Mouse (Mus musculus): ENCODE data around the gene Nfia. TPM values are rescaled to one million over a fixed set of nuclear protein-coding genes. Genes with fewer than 3 reads are reported as not detected.
A peak's percentile ranks its signal among the peaks of the same experiment; 100 is the strongest.

Nfia gene
- total RNA-seq, 1 experiment from 2014 or later = 9.4 TPM

DNA sequence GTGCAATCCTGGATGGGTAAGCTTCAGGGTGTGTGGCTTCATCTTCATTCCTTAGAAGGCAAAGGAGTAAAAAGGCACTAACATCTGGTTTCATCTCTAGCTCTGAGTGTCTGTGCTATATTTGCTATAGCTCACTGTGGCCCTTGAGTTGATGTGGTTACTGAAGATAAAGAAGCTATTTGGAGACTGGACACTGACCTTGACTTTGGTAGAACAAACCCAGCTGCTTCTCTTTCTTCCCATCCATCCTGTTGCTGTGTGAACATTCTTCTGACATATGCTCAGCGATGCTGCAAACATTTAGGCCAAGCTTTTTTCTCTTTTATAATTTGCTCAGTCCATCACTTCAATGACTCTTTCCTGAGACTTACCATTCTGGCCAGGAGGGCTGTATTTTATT, 114.7 kb downstream of the Nfia start:
- no peak for ATAC-seq (replicated peaks; ENCODE audit: low read depth, poor library complexity, severe bottlenecking)

DNA sequence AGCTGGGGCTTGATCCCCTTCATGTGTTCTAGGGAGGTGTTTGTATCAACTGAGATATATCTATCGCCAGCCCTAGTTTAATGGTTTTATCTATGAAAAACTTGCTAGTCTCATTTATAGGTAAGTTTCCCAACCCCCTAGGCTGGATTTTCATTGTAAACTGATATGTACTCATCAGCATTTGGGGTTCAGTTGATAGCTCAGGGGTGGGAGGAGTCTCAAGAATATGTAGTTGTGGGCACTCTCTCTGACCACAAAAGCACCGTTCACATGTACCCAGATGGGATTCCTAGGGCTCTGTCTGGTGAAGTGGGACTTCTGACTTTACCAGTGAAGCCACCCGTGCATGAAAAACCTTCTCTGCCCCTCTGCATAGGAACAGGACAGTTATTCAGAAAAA, 118.5 kb downstream of the Nfia start:
- peak; percentile 59 for ATAC-seq (replicated peaks; ENCODE audit: low read depth, poor library complexity, severe bottlenecking)

- ATAC-seq (replicated peaks; ENCODE audit: low read depth, poor library complexity, severe bottlenecking) = no peak
Observed at GRCm38 (mm10) chr4:97891611-97892010, 119.1 kb downstream of the Nfia start.

GRCm38 (mm10) chr4:97893915-97894884, 121.7 kb downstream of the Nfia start:
- peak; percentile 74 for ATAC-seq (replicated peaks; ENCODE audit: low read depth, poor library complexity, severe bottlenecking)

DNA sequence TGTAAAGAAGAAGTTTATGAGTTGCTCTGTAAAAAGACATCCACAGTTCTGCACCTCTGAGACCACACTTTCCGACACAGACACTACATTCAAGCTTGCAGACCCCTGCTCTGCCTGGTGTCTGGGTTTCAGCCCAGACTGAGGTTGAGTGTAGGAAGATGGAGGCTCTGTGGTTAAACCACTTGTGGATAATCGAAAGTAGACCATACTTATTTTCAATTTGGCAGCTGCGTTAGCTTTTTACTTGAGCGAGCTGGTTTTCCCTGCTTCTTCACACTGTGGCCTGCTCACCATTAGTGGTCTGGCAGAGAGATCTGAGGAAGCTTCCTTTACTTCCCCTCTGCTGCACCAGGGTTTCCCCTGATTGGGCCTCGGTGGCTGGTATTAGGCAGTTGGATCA, 123.4 kb downstream of the Nfia start:
- 0 out of 2 replicates have a peak, but pooled peaks have one; percentile 24 for ATAC-seq (replicated peaks; ENCODE audit: low read depth, poor library complexity, severe bottlenecking)

- ATAC-seq (replicated peaks; ENCODE audit: low read depth, poor library complexity, severe bottlenecking) = no peak
Observed at GRCm38 (mm10) chr4:97900256-97900944, 127.9 kb downstream of the Nfia start.

- ATAC-seq (replicated peaks; ENCODE audit: low read depth, poor library complexity, severe bottlenecking) = no peak
Observed at GRCm38 (mm10) chr4:97905826-97906225, 133.3 kb downstream of the Nfia start.

DNA sequence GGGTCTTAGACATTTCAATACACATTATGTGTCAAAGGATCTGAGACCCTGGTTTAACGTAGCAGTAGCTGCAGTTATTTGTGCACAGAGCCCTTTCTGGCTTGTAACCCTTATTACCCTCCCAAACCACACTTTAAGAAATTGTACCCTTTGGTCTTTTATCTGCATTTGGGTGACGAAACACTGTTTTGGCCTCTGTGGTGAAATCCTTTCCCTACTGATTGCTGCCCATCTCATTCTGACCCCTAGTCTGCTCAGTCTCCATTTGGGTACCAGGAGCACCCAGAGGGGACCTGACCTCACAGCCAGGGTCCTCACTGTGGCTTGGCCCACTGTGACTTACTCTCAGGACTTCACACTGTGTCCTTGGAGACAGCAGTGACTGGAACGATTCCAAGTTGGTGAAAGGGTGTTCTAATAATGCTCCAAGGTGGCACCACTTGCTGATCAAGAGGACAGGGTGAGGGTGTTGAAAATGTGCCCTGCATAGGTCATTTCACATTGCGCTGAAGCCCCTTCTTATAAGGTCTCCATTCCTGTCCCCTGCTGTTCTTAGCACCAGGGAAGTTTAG, 136.1 kb downstream of the Nfia start:
- no peak for ATAC-seq (replicated peaks; ENCODE audit: low read depth, poor library complexity, severe bottlenecking)

DNA sequence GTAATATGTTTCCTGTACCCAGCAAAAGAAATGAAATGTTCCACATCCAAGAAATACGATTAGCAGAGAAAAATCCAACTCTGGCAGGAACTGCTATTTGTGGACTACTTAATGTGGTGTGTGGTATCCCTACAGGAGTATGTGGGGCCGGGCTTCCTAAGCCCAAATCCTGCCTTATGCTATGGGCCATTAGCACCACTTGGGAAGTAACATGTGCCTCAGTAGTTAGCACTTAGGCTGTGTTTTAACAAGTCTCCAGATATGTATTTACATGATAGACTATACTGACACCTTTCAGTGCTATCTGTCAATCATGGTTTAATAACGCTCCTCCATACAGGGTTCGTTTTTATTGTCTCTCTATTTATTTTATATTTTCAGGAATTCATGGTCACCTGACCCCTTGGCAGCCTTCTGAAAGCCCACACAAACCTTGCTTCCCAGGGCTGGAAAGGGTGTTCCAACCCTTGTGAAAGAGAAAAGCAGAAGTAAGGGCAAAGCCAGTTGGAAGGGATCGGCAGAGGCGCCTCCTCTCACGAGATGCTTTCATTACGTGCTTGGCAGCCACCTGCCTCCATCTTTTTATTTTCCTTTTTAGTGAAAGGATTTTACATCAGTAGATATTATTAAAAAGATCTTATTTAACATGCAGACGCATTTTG, 137.7 kb downstream of the Nfia start:
- ATAC-seq (replicated peaks; ENCODE audit: low read depth, poor library complexity, severe bottlenecking) = peak; percentile 84

DNA sequence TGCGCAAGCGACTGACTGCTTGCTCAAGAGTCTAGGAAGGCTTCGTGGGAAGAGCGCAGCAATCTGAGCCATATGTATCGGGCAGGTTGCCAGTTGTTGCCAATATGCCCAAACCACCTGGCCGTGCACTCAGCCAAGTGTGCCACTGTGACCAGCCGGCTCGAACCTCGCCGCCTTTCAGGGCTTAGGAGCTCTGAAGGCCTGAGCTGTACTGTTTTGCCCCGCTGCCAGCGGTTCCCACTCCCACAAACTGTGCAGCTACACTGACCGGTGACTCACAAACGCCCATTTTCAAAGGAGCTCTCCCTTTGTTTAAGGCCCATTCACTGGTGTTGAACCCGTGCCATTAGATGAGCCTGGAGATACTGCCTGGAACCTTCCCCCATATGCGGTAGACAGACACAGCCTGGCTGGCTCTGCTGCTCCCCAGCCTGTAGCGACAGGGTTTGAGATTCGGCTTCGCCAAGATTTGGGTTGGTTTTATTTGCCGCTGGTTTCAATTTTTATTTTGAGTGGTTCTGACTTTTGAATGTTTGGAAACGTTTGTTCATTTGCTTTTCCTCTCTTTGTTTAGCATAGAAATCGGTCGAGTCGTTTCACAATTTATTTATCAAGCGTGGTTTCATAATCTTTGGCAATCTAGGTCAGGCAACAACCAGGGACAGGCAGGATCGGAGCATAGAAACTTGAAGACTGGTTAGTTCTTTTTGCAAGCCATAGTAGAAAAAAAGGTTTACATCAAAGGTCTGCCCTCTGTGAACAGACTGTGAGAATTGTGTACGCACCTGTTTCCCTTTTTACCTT, 138.4 kb downstream of the Nfia start:
- peak; percentile 30; the same call in 1 of the 2 replicates for ATAC-seq (replicated peaks; ENCODE audit: low read depth, poor library complexity, severe bottlenecking)

GRCm38 (mm10) chr4:97911755-97912154, 139.2 kb downstream of the Nfia start:
- no peak for ATAC-seq (replicated peaks; ENCODE audit: low read depth, poor library complexity, severe bottlenecking)

GRCm38 (mm10) chr4:97912155-97912554, 139.6 kb downstream of the Nfia start:
- ATAC-seq (replicated peaks; ENCODE audit: low read depth, poor library complexity, severe bottlenecking) = no peak

DNA sequence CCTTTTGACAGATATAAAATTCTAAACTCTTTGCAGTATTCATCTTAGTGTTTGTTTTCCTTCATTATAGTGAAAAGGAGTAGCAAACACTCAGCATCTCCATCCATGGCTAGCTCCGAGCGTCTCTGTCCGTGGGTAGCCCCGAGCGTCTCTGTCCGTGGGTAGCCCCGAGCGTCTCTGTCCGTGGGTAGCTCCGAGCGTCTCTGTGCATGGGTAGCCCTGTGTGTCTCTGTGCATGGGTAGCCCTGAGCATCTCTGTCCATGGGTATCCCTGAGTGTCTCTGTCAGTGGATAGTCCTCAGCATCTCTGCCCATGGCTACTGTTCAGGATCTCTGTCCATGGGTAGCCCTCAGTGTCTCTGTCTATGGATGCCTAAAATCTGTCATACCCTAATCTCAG, 140.0 kb downstream of the Nfia start:
- ATAC-seq (replicated peaks; ENCODE audit: low read depth, poor library complexity, severe bottlenecking) = no peak

DNA sequence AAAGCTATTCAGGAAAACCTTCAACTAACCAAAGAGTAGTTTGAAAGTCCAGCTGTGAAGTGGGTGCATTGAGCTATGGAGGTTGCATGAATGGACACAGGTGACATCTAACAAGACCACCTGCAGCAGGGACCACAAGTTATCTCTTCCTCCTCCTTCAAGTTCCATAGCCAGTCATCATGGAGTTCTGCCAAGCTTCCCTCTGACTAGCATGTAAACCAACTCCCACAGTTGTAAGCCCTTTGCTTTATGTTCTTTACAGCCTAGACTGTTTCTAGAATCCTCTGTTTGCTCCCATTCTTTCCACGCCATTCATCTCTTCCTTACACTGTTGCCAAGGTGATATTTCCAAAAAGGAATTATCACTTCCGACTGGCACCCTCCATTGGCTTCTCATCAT, 141.8 kb downstream of the Nfia start:
- no peak for ATAC-seq (replicated peaks; ENCODE audit: low read depth, poor library complexity, severe bottlenecking)

DNA sequence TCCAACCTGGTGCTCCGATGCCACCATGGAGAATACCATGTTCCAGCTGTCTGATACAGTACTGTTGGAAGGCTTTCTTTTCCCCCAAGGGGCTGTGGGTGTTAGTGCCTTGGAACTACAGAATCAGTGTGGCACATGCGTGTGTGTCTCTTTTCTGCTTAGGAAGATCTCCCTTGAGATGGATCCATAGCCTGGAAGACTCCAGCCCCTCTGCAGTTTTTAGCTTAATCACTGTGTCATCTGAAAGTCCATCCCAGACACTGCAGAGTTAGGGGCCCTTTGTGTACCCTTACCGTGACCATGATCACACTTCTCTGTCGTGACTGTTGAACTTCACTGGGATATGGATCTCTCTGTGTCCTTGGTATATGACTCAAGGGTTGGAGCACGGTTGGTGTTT, 142.2 kb downstream of the Nfia start:
- no peak for ATAC-seq (replicated peaks; ENCODE audit: low read depth, poor library complexity, severe bottlenecking)

GRCm38 (mm10) chr4:97917568-97917967, 145.0 kb downstream of the Nfia start:
- no peak for ATAC-seq (replicated peaks; ENCODE audit: low read depth, poor library complexity, severe bottlenecking)

DNA sequence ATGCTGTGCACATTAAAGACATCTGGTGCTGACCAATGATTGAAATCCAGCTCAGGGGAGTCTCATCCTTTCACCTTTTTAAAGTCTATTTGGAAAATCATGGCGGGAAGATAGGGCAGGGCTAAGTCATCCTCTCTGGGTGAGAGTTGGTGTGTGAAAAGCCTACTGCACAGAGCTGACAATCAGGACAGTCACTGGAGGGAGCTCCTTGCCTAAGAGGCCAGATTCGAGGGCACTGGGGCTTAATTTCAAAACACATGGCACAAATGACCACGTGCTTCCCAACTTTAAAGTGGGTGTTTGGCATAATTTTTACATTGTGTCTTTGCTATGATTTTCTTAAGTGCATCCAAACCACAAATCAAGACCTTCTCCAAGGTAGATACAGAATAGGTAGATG, 146.1 kb downstream of the Nfia start:
- no peak for ATAC-seq (replicated peaks; ENCODE audit: low read depth, poor library complexity, severe bottlenecking)

DNA sequence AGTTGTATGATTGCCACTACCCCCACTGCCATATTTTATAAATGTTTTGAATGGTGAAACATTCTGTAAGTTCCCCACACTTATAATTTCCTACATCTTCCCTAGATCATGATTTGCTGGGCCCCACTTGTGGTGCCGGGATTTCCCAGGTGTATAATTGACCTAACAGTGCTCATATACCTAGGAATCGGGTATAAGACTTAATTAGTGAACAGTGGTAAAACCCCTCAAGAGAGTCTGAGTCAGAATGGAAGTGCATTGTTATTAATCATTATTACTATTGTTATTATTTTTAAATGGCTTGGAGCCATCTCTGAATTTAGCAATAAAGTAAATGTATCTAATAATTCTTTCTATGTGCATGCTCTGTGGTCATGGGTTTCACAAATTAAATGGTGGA, 147.2 kb downstream of the Nfia start:
- ATAC-seq (replicated peaks; ENCODE audit: low read depth, poor library complexity, severe bottlenecking) = no peak

- peak; percentile 20; the same call in 1 of the 2 replicates for ATAC-seq (replicated peaks; ENCODE audit: low read depth, poor library complexity, severe bottlenecking)
Observed at GRCm38 (mm10) chr4:97920287-97921079, 147.9 kb downstream of the Nfia start.
